Mouse (Mus musculus) embryonic fibroblast, embryonic 13.5 days (primary cell): ENCODE results near the gene Fgf10. TPM values are rescaled to one million over a fixed set of nuclear protein-coding genes. Genes with fewer than 3 reads are reported as not detected.

Experiments
- H3K27ac ChIP-seq: 2 replicates; pipeline ENCODE4 v1.5.1; 2012; ENCODE audit warnings: low read length, control low read depth, inconsistent platforms; ENCODE audit not compliant: insufficient read depth
- H3K4me1 ChIP-seq: 2 replicates; pipeline ENCODE4 v1.6.1; 2011; ENCODE audit warnings: low read length; ENCODE audit not compliant: control insufficient read depth, insufficient read depth
- H3K4me3 ChIP-seq: 2 replicates; pipeline ENCODE4 v1.5.1; 2011; ENCODE audit warnings: mild to moderate bottlenecking, control low read depth, low read length; ENCODE audit not compliant: insufficient read depth
- CTCF ChIP-seq: IDR thresholded peaks from 2 replicates; pipeline ENCODE4 v1.5.1; 2011; ENCODE audit warnings: mild to moderate bottlenecking, control low read depth, low read length, moderate library complexity, borderline replicate concordance; ENCODE audit not compliant: insufficient read depth
- POLR2A ChIP-seq: IDR thresholded peaks from 2 replicates; pipeline ENCODE4 v1.6.1; 2011; ENCODE audit warnings: low read depth, mild to moderate bottlenecking, control low read depth, low read length, moderate library complexity
- polyA plus RNA-seq: library from polyadenylated mRNA; stranded (reverse); fragments of >200 nt; gene quantifications from 2 replicates; pipeline ENCODE4 v1.2.4, GENCODE M21; 2011; ENCODE audit warnings: low read depth; ENCODE audit not compliant: missing spikeins, insufficient read length

The Fgf10 gene
- polyA plus RNA-seq, 1 experiment = 10.7 TPM

- Histone ChIP-seq H3K27ac (no peak overlapping the region), H3K4me1 (no peaks in the 10 kb centered on the region), H3K4me3 (no peak overlapping the region)
- TF ChIP-seq CTCF (no peak), POLR2A (no peak)
These were observed 153.5 kb downstream of the Fgf10 start for GRCm38 (mm10) chr13:118823113-118823512.

- no peak for TF ChIP-seq CTCF
- Histone ChIP-seq H3K27ac (no peak overlapping the region), H3K4me3 (no peak overlapping the region), H3K4me1 (no peaks in the 10 kb centered on the region)
These were observed 155.5 kb downstream of the Fgf10 start for GRCm38 (mm10) chr13:118825102-118825501.

- Histone ChIP-seq H3K4me1 (no peaks in the 10 kb centered on the region), H3K4me3 (no peak overlapping the region), H3K27ac (no peak overlapping the region)
- TF ChIP-seq POLR2A (no peak), CTCF (no peak)
These were observed 159.2 kb downstream of the Fgf10 start for GRCm38 (mm10) chr13:118828604-118829381.

GRCm38 (mm10) chr13:118834021-118834420 is 164.4 kb downstream of the Fgf10 start:
- Histone ChIP-seq H3K4me3 (no peak overlapping the region), H3K27ac (no peak overlapping the region), H3K4me1 (no peaks in the 10 kb centered on the region)
- TF ChIP-seq POLR2A (no peak), CTCF (no peak)

- TF ChIP-seq CTCF (no peak), POLR2A (no peak)
- Histone ChIP-seq H3K4me1 (no peaks in the 10 kb centered on the region), H3K27ac (no peak overlapping the region), H3K4me3 (no peak overlapping the region)
These were observed 165.5 kb downstream of the Fgf10 start for GRCm38 (mm10) chr13:118835078-118835477.
